Mouse (Mus musculus): ENCODE measurements around the gene Sipa1l3.

DNA sequence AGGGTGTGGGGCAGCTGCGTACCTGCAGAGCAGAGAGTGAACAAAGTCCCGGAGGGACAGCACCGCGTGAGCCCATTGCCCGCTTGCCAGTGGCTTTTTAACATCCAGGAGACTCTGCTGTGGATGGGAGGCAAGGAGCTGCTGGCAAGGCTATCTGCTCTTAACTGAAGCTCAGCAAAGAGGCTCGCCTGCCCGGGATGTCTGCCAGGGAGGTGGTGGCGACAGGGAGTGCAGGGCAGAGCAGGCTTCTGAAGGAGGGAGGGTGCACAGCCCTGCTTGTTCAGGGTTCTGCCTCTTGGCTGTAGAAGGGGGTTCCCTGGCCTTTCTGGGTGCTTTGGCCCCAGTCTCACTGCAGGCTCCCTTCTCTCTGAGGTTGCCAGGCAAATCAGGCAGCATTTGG, 164.3 kb downstream of the Sipa1l3 start:
- TF ChIP-seq CTCF (conservative IDR thresholded peaks at IDR 0.05; ENCODE audit: insufficient read depth, insufficient read length, low read depth, low read length), result no peak
- TF ChIP-seq POLR2A (IDR thresholded peaks at IDR 0.05; ENCODE audit: low read depth, low read length), result no peak

Measured in kidney, adult 2 months (tissue).